Mouse (Mus musculus) bone marrow macrophage, adult 2 months (primary cell): Measurements from ENCODE around the gene Bpifb1.

Source experiments
- CTCF ChIP-seq: IDR thresholded peaks from 2 replicates; pipeline ENCODE4 v1.5.1; 2012; ENCODE audit warnings: low read depth, mild to moderate bottlenecking, low read length, moderate library complexity
- POLR2A ChIP-seq: IDR thresholded peaks from 2 replicates; pipeline ENCODE4 v1.6.1; 2012; ENCODE audit warnings: mild to moderate bottlenecking, low read depth, low read length, borderline replicate concordance

GRCm38 (mm10) chr2:154185748-154186147, 4.9 kb upstream of the Bpifb1 start:
- TF ChIP-seq CTCF (no peak), POLR2A (no peak)
